Mouse (Mus musculus) left cerebral cortex, postnatal 4 days (tissue): ENCODE results near the gene 4930442H23Rik. TPM values are rescaled to one million over a fixed set of nuclear protein-coding genes. Genes with fewer than 3 reads are reported as not detected.
A peak's percentile ranks its signal among the peaks of the same experiment; 100 is the strongest.
"Not testable (repeated sequence)": the region's sequence is repeated elsewhere in the genome, so short reads cannot be mapped to it uniquely, and the experiment has no call there.

ENCODE experiments used
- DNase-seq: peaks from one replicate; pipeline ENCODE4 v3.0.0-alpha.2; 2022
- intact Hi-C: fragments of 180-260 bp; cut with DNase I; formaldehyde crosslinking; loops from one replicate; pipeline ENCODE4 v1.15.1; 2025
- total RNA-seq, 2 experiments: library from RNA; stranded (reverse); gene quantifications; 2 replicates each; pipeline ENCODE4 v1.2.3; 2021

The 4930442H23Rik gene
- total RNA-seq, 2 experiments from 2014 or later = not detected

- intact Hi-C loops = no loop called here
- DNase-seq = no peak
These were observed 4.0 kb downstream of the 4930442H23Rik start for GRCm38 (mm10) chr10:81179451-81180342.

DNA sequence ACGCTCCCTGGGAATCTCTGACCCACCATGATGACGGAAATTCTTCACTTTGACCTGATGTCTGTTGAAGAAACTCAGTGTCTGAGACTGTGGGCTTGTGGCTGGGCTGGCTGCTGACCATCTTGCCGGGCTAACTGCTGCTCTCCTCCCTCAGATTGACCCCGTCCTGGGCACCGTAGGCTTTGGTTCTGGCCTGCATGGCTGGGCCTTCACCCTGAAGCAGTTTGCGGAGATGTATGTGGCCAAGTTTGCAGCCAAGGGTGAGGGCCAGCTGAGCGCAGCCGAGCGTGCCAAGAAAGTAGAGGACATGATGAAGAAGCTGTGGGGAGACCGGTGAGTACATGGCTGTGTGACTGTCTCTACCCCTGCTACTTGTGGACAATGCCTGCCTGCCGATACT lies 4.7 kb downstream of the 4930442H23Rik start:
- intact Hi-C loops = no loop called here
- no peak for DNase-seq

DNA sequence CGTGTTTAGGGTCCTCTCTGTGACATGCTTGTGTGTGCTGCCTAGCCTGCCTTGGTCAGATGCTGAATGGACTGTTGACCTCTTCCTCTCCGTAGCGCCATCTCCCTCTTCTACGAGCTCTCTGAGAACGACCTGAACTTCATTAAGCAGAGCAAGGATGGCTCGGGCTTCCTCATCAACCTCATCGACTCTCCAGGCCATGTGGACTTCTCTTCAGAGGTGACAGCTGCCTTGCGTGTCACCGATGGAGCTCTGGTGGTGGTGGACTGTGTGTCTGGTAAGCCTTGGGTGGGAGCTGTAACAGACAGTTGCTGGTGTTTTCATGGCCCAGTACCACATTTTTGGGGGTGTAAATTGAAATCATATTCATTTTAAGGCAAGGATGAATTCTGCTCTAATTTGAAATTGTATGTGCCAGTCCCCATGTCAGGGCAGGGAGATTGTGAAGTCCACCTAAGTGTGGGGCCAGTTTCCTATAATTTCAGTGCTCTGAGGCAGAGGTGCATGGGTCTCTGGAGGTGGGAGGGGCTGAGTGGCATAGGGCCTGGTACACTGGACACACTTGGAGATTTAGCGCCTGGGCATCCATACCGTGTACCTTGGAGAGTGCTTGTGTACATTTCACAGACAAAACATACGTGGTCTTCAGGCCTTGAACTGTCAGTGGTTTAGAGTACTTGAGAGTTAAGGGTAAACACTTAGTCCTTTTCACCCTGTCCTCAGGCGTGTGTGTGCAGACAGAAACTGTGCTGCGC lies 5.5 kb downstream of the 4930442H23Rik start:
- intact Hi-C loops = no loop called here
- no peak for DNase-seq

- intact Hi-C loops = no loop called here
- DNase-seq = peak; percentile 49
These were observed 6.1 kb downstream of the 4930442H23Rik start for GRCm38 (mm10) chr10:81177491-81177925.

GRCm38 (mm10) chr10:81176466-81177271 lies 7.0 kb downstream of the 4930442H23Rik start, which contains the start of gene Eef2:
Gene Eef2 (plus strand): TSS chr10:81176631.
- DNase-seq = peak; percentile 100
- intact Hi-C loops = no loop called here

DNA sequence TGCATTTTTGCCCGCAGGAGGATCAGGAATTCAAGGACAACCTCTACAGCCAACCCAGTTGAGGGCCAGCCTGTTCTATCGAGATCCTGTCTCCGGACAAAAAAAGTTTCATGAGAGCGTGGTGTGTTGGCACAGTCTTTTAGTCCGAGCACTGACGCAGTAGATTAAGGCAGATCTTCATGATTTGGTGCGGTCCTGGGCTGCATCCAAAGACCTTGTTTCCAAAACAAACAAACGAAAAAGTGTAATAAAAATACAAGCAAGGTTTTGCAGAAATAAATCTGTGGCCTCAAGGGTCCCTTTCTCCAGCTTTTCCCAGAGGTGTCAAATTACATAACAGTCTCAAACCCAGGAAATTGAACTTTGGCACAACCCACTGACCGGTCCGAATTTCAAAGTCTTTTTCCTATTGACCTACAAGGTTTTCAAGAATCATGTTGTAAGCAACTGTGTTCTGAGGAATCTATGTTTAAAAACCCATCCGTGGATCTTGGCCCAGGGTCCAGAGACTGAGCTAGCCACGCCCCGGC lies 7.6 kb downstream of the 4930442H23Rik start:
- DNase-seq = no peak
- intact Hi-C loops = no loop called here

- intact Hi-C loops = not testable (repeated sequence)
- DNase-seq = peak; percentile 61
These were observed 8.3 kb downstream of the 4930442H23Rik start for GRCm38 (mm10) chr10:81175345-81175701.

- intact Hi-C loops = no loop called here
- peak; percentile 91 for DNase-seq
These were observed 8.9 kb downstream of the 4930442H23Rik start for GRCm38 (mm10) chr10:81174617-81175344.

GRCm38 (mm10) chr10:81173132-81173531 lies 10.5 kb downstream of the 4930442H23Rik start:
- peak; percentile 86 for DNase-seq
- intact Hi-C loops = no loop called here

DNA sequence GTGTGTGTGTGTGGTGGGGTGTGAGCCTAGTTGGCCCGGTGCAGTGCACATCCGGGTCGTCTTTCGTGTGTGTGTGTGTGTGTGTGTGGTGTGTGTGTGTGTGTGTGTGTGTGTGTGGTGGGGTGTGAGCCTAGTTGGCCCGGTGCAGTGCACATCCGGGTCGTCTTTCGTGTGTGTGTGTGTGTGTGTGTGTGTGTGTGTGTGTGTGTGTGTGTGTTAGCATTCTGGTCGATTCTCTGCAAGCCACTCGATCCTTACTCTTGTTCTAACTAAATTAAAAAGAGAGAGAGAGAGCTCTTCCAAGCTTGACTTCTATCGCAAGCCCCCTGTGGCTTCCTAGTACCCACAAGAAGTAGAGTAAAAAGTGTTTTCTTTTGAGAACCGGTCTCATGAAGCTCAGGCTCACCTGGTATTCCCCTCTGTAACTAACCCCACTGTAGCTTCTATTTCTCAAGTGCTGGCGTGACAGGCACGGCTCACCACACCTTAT lies 14.2 kb downstream of the 4930442H23Rik start:
- not testable (repeated sequence) for DNase-seq

DNA sequence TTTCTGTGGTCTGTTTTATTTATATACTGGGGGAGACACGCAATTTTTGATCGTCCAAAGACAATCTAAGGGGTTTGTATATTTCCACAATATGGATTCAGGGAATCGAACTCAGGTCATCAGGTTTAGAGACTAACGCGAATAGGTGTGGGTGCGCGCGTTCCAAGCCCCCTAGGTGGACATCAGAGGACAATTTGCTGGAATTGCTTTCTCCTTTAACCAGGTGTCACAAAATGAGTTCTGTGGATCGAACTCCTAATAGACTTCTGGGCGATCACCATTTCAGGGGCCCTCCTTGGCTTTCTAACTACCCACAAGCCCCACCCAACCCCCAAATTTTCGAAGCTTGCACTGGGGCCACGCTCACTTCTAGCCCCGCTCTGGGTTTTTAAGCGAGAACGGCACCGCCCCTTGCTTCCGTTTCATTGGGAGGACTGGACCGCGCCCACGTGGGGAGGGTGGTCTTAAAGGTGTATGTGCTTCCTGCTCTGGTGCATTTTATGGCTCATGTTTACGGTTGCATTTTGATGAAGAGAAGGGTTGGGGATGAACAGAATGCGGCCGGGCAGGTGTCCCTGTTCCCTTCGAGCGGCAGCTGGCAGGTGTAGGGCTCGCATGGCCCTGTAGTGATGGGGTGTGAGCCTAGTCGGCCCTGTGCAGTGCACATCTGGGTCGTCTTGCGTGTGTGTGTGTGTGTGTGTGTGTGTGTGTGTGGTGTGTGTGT lies 15.0 kb downstream of the 4930442H23Rik start:
- intact Hi-C loops = no loop called here
- DNase-seq = peak; percentile 83

More for the DNA sequence above, 14.2 kb downstream of the 4930442H23Rik start:
- intact Hi-C loops = not testable (repeated sequence)

- DNase-seq = no peak
- intact Hi-C loops = no loop called here
These were observed 15.6 kb downstream of the 4930442H23Rik start for GRCm38 (mm10) chr10:81168087-81168431.

DNA sequence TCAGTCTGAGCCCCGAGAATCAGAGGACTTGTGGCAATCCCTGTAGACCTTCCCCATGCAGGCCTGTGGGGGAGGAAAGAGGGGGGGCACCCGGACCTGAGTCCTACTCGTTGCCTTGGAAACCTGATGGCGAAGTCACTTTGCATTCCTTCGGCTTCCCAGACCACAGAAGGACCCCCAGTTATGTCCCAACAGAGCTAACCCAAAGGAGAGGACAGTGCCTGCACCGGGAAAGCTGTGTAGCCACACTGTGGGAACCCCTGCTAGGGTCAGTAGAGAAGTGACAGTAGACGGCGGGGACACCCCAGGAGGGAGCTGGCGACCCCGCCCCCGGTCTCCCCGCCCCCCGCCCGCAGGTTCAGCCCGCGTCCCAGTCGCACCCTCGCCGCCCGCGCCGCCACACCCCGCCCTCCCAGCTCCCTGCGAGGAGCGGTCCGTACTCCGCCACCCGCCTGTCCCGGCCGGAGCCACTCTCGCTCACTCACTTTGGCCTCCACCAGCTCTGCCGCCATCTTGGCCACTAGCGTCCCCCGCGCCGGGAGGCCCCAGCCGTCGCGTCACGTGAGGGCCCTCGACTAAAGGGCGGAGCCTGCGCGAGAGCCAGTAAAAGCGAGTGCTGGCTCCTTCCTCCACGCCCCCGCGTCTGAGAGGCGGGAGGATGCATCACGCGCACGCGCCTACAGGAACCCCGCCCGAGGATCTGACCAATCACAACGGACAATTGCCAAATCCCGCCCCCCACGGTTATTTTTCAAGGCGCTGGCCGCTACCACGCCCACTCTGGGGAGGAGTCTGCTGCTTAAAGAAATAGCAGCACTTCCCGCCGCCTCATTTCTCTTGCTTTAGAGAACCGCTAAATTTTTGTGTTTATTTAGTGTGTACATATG lies 16.2 kb downstream of the 4930442H23Rik start, which contains the start of gene Pias4:
Gene Pias4 (minus strand): TSS at position 724 of the 887 bp plus-strand sequence.
- intact Hi-C loops = no loop called here
- peak; percentile 100 for DNase-seq

DNA sequence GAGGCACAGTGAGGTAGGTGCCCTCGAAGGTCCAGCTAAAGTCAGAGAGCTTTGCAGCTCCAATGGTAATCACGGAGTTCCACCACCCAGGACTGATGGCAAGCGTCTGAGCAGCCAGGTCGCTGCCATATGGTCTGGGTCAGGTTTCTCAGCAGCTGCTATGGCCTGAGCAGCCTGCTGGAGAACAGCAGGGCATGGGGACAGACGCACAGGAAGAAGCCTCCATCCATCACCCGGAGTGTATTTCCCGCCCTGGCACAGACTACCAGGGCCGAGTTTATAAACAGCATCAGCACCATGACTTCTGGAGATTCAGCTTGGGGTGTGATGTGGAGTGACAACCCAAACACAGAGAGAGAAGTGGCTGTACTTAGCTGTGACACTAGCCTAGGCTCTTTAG lies 18.5 kb downstream of the 4930442H23Rik start:
- intact Hi-C loops = no loop called here
- DNase-seq = no peak

- no peak for DNase-seq
- intact Hi-C loops = no loop called here
These were observed 21.4 kb downstream of the 4930442H23Rik start for GRCm38 (mm10) chr10:81162318-81162652.

DNA sequence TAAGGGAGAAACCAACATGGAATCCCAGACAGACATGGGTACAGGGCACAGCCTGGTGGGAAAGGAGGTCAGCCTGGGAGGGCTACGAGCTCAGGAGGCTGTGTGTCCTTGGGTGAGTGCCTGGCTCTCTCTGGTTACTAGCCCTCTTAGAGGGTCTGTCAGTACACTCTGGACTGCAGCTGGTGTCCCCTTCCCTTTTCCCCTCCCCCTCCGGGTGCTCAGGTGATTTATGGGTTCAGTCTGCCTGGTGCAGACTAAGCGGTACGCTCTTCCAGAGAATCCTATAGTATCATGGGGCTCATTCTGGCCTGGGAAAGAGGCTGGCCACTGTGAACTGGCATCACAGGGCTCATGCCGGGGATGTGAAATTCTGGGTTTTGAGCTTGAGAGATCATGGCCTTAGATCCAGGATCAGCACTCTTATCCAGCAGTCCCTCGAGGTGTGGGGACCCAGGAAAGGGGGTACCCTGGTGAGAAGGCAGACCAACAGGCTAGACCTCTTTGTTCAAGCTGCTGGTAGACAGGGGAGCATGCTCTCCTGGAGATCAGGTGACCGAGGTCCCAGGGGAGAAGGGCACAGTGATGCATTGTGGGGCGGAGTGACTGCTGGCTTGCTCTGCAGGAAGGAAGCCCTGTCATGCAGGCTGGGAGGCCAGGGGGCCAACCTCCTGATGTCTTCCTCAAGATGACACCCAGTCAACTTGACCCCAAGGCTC lies 21.9 kb downstream of the 4930442H23Rik start:
- DNase-seq = no peak
- intact Hi-C loops = no loop called here

DNA sequence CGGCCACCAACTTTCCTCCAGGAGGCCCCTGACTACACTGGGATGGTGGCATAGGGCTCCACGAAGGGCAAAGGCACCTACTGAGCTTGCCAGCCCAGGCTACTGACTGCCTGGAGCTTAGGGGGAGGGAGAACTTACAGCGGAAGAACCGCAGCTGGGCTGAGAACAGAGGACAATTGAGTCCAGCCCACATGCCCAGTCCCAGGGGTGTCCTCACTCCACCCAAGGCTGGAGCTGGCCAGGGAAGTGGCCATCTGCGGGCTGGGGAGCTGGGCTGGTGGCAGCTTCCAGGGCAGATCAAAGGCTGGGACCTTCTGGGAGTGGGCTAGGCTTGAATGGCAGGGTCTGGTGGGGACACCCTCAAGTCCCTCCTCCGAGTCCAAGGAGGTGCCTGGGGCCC lies 28.9 kb downstream of the 4930442H23Rik start:
- DNase-seq = no peak
- intact Hi-C loops = no loop called here

GRCm38 (mm10) chr10:81154313-81154712 lies 29.3 kb downstream of the 4930442H23Rik start:
- DNase-seq = no peak
- intact Hi-C loops = no loop called here
